In genomic region chr15:87334430-87334829, GRCm38 (mm10) we compare ENCODE assay signal across 14 mouse cellular contexts.
DNase-seq lines count a peak whose midpoint lies in the region; ATAC-seq and TF ChIP-seq lines count a peak whose summit lies in the region.
"Had no signal": no experiment of that assay in that cellular context is flagged by ENCODE, and none has a peak within 500 bp of the region (broad histone marks: within the 10 kb centered on the region; RNA-seq: fewer than 3 reads in every experiment).

No protein-coding gene starts in this region.

- no peaks in the 10 kb centered on the region for H3K27me3 ChIP-seq in lung, postnatal 0 days (replicated peaks; ENCODE audit: insufficient read depth, low read length)
- H3K27me3 ChIP-seq: embryonic facial prominence, embryonic 15.5 days; heart, embryonic 12.5 days had no signal

- peak; percentile 16 for DNase-seq in gastrocnemius, postnatal 10 days
- no peak for DNase-seq in gastrocnemius, adult 18-20 months (ENCODE audit: low spot score)
- DNase-seq in lung, postnatal 0 days (ENCODE audit: low spot score): no peak
- DNase-seq in lung, postnatal 25 days (ENCODE audit: low spot score): no peak
- DNase-seq in R1 (ENCODE audit: low read depth, low spot score): peak; percentile 57
- DNase-seq in retina, postnatal 1 day: peak; percentile 23
- DNase-seq in urinary bladder, postnatal 36 days (ENCODE audit: low spot score in 2 of 2): no peak
- DNase-seq in thymus, postnatal 0 days (ENCODE audit: low spot score): no peak
- DNase-seq: kidney, postnatal 14 days; lung, adult 18-20 months; thymus, adult 18-20 months had no signal

- TF ChIP-seq CTCF in lung, postnatal 0 days (IDR thresholded peaks at IDR 0.05): peak; percentile 33; the same call in 1 of the 2 replicates

- H3K9me3 ChIP-seq in lung, postnatal 0 days (ENCODE audit: low read length): no peaks in the 10 kb centered on the region
- H3K9me3 ChIP-seq: embryonic facial prominence, embryonic 15.5 days; heart, embryonic 12.5 days had no signal

- H3K4me3 ChIP-seq in lung, postnatal 0 days (ENCODE audit: low read depth, low read length): no peak overlapping the region
- H3K4me3 ChIP-seq: embryonic facial prominence, embryonic 15.5 days; heart, embryonic 12.5 days had no signal

- WGBS in lung, postnatal 0 days: 64% methylated on average over 4 of the region's 4 CpGs

- ATAC-seq in lung, postnatal 0 days: no peak
- ATAC-seq: hindbrain, embryonic 16.5 days had no signal

- TF ChIP-seq EP300 in lung, postnatal 0 days (IDR thresholded peaks at IDR 0.05): no peak

- no peak overlapping the region for H3K4me2 ChIP-seq in lung, postnatal 0 days (replicated peaks; ENCODE audit: low read depth, low read length)
- H3K4me2 ChIP-seq: embryonic facial prominence, embryonic 15.5 days; heart, embryonic 12.5 days had no signal

- H3K27ac ChIP-seq in lung, postnatal 0 days (ENCODE audit: low read length): no peak overlapping the region
- H3K27ac ChIP-seq: embryonic facial prominence, embryonic 15.5 days had no signal

- no peaks in the 10 kb centered on the region for H3K4me1 ChIP-seq in lung, postnatal 0 days (ENCODE audit: insufficient read depth, low read depth, low read length)
- H3K4me1 ChIP-seq: embryonic facial prominence, embryonic 15.5 days; heart, embryonic 12.5 days had no signal

- H3K36me3 ChIP-seq in lung, postnatal 0 days (ENCODE audit: insufficient read depth, low read length): no peaks in the 10 kb centered on the region
- H3K36me3 ChIP-seq: embryonic facial prominence, embryonic 15.5 days; heart, embryonic 12.5 days had no signal

- no peak overlapping the region for H3K9ac ChIP-seq in lung, postnatal 0 days (replicated peaks; ENCODE audit: low read depth)
- H3K9ac ChIP-seq: embryonic facial prominence, embryonic 15.5 days; heart, embryonic 12.5 days had no signal

Comparison
In these comparisons a context has a peak if more than half of its experiments do, and no peak if none do; other contexts are left out.
1. DNase-seq: peak in gastrocnemius, postnatal 10 days (single experiment), R1 (single experiment) and retina, postnatal 1 day (single experiment); none in gastrocnemius, adult 18-20 months (single experiment), lung, postnatal 0 days (single experiment), lung, postnatal 25 days (single experiment), urinary bladder, postnatal 36 days (0 of 2) and thymus, postnatal 0 days (single experiment).